In the genomic region with DNA sequence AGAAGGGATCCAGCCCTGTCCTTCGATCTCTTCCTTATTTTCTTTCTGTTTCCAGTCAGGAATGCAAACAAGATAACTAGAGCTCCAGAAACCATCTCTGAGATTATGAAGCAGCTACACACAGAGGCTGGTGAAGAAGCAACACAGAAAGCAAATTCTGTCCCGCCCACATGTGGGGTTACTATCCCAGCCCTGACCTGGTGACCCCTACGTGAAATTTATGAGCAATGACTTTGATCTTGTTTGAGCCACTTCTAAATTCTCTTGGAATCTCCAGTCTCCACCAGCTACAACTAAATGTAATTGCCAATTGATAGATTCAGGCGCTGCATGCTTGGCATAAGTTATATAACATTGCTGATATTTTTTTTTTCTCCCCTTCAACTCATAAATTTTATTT, we compare ENCODE assay signal across 23 mouse cellular contexts.
"Had no signal": no experiment of that assay in that cellular context is flagged by ENCODE, and none has a peak within 500 bp of the region (broad histone marks: within the 10 kb centered on the region; RNA-seq: fewer than 3 reads in every experiment).

No protein-coding gene starts in this region.

- H3K27ac ChIP-seq: kidney, embryonic 15.5 days; limb, embryonic 12.5 days; limb, embryonic 15.5 days; liver, embryonic 14.5 days; midbrain, embryonic 12.5 days; midbrain, embryonic 15.5 days; neural tube, embryonic 12.5 days; neural tube, embryonic 15.5 days; stomach, postnatal 0 days had no signal

- H3K27me3 ChIP-seq: kidney, embryonic 15.5 days; limb, embryonic 12.5 days; limb, embryonic 15.5 days; midbrain, embryonic 12.5 days; neural tube, embryonic 12.5 days had no signal

- H3K36me3 ChIP-seq: kidney, embryonic 15.5 days; limb, embryonic 12.5 days; limb, embryonic 15.5 days; midbrain, embryonic 12.5 days; midbrain, embryonic 15.5 days; neural tube, embryonic 12.5 days; neural tube, embryonic 15.5 days had no signal

- DNase-seq: kidney, postnatal 10 days; kidney, postnatal 36 days; layer of hippocampus, postnatal 36 days; left cerebral cortex, postnatal 4 days; liver, postnatal 0 days; lung, embryonic 14.5 days; lung, postnatal 36 days; right cerebral cortex, adult 18-20 months; right cerebral cortex, postnatal 14 days; right cerebral cortex, postnatal 4 days; thymus, adult 2 months; thymus, postnatal 14 days; thymus, postnatal 4 days had no signal

- H3K9me3 ChIP-seq: limb, embryonic 15.5 days; neural tube, embryonic 15.5 days had no signal

- H3K4me1 ChIP-seq: limb, embryonic 15.5 days; midbrain, embryonic 12.5 days; midbrain, embryonic 15.5 days; neural tube, embryonic 12.5 days; neural tube, embryonic 15.5 days had no signal

- H3K4me3 ChIP-seq: kidney, embryonic 15.5 days; limb, embryonic 12.5 days; limb, embryonic 15.5 days; megakaryocyte, embryonic 14.5 days; midbrain, embryonic 12.5 days; midbrain, embryonic 15.5 days; neural tube, embryonic 12.5 days; neural tube, embryonic 15.5 days had no signal
